Mouse (Mus musculus) kidney, postnatal 36 days (tissue): ENCODE measurements around the gene Csmd2.

Source experiments
- DNase-seq, 2 experiments: peaks; one replicate each; pipeline ENCODE4 v3.0.0; 2021 to 2022; ENCODE audit warnings: mixed read lengths in 2 of 2

Gene Csmd2

GRCm38 (mm10) chr4:127987784-127988455 is at the start of gene Csmd2:
Gene Csmd2, plus strand, starts transcription at chr4:127987857.
- no peak for DNase-seq

- DNase-seq, result no peak
These were observed 40.0 kb upstream of the Csmd2 start for GRCm38 (mm10) chr4:127947696-127948095.

GRCm38 (mm10) chr4:127953006-127953710 is 34.5 kb upstream of the Csmd2 start:
- no peak for DNase-seq

GRCm38 (mm10) chr4:127969101-127969500 is 18.6 kb upstream of the Csmd2 start:
- no peak for DNase-seq

GRCm38 (mm10) chr4:127970018-127970421 is 17.6 kb upstream of the Csmd2 start:
- DNase-seq, result peak in 1 of 2 experiments; percentile 62

- DNase-seq, result no peak
These were observed 16.5 kb upstream of the Csmd2 start, which contains the start of gene CK137956 for GRCm38 (mm10) chr4:127970901-127971868. Gene CK137956, minus strand, starts transcription at chr4:127970951.

- no peak for DNase-seq
These were observed 14.7 kb upstream of the Csmd2 start for GRCm38 (mm10) chr4:127972976-127973375.

- no peak for DNase-seq
These were observed 6.5 kb upstream of the Csmd2 start for GRCm38 (mm10) chr4:127981125-127981524.

GRCm38 (mm10) chr4:127984426-127984825 is 3.2 kb upstream of the Csmd2 start:
- DNase-seq, result no peak

- no peak for DNase-seq
These were observed 1.8 kb upstream of the Csmd2 start for GRCm38 (mm10) chr4:127985874-127986273.

- DNase-seq, result no peak
These were observed 1.1 kb upstream of the Csmd2 start for GRCm38 (mm10) chr4:127986491-127987075.

- no peak for DNase-seq
These were observed 387 bp upstream of the Csmd2 start for GRCm38 (mm10) chr4:127987270-127987669.

GRCm38 (mm10) chr4:127988526-127989180 is 996 bp downstream of the Csmd2 start:
- DNase-seq, result no peak

GRCm38 (mm10) chr4:127989347-127989995 is 1.8 kb downstream of the Csmd2 start:
- peak in 1 of 2 experiments; percentile 13 for DNase-seq

GRCm38 (mm10) chr4:127999281-127999680 is 11.6 kb downstream of the Csmd2 start:
- peak; percentile 58 to 66 for DNase-seq

- no peak for DNase-seq
These were observed 15.0 kb downstream of the Csmd2 start for GRCm38 (mm10) chr4:128002638-128003101.

- DNase-seq, result no peak
These were observed 17.3 kb downstream of the Csmd2 start for GRCm38 (mm10) chr4:128004797-128005452.

GRCm38 (mm10) chr4:128019465-128019864 is 31.8 kb downstream of the Csmd2 start:
- no peak for DNase-seq

GRCm38 (mm10) chr4:128028294-128028693 is 40.6 kb downstream of the Csmd2 start:
- no peak for DNase-seq

GRCm38 (mm10) chr4:128041901-128042300 is 54.2 kb downstream of the Csmd2 start:
- no peak for DNase-seq

- DNase-seq, result peak; percentile 5 to 55
These were observed 55.0 kb downstream of the Csmd2 start for GRCm38 (mm10) chr4:128042626-128043025.
